Mouse (Mus musculus): ENCODE measurements around the gene Zfp503. TPM values are rescaled to one million over a fixed set of nuclear protein-coding genes. Genes with fewer than 3 reads are reported as not detected.

Zfp503 gene
- polyA plus RNA-seq (2012) = 6.2 and 6.3 TPM in 2 replicates

GRCm38 (mm10) chr14:21989291-21989913 is at the start of gene Zfp503:
TSS of gene Zfp503 (minus strand) at chr14:21989601.

GRCm38 (mm10) chr14:22019252-22019948 is 30.0 kb upstream of the Zfp503 start, which contains the start of gene Lrmda:
TSS of gene Lrmda (plus strand) at chr14:22019712.

Other genes starting within 250 kb of the Zfp503 start
- 8.0 and 8.3 TPM in 2 replicates for gene Samd8, start 239.1 kb downstream of the Zfp503 start, polyA plus RNA-seq (2012)
- not detected in 2 replicates for gene Dusp13, start 238.4 kb downstream of the Zfp503 start, polyA plus RNA-seq (2012)
- 440 and 530 TPM in 2 replicates for gene Vdac2, start 164.4 kb downstream of the Zfp503 start, polyA plus RNA-seq (2012)
- 42.8 and 50.1 TPM in 2 replicates for gene Comtd1, start 140.6 kb downstream of the Zfp503 start, polyA plus RNA-seq (2012)
- 8.4 and 11.3 TPM in 2 replicates for gene Lrmda, start 30.1 kb upstream of the Zfp503 start, polyA plus RNA-seq (2012)